Mouse (Mus musculus): ENCODE results near the gene Phf2. TPM values are rescaled to one million over a fixed set of nuclear protein-coding genes. Genes with fewer than 3 reads are reported as not detected.

Gene Phf2
- total RNA-seq, 2 experiments from 2014 or later: 15.9 to 28.5 TPM

GRCm38 (mm10) chr13:48861913-48862312 lies 9.0 kb downstream of the Phf2 start:
- ATAC-seq (replicated peaks; ENCODE audit: low FRiP score, poor library complexity, severe bottlenecking): no peak

GRCm38 (mm10) chr13:48858779-48859178 lies 12.1 kb downstream of the Phf2 start:
- no peak for ATAC-seq (replicated peaks; ENCODE audit: low FRiP score, poor library complexity, severe bottlenecking)

GRCm38 (mm10) chr13:48858054-48858453 lies 12.9 kb downstream of the Phf2 start:
- ATAC-seq (replicated peaks; ENCODE audit: low FRiP score, poor library complexity, severe bottlenecking): no peak

- no peak for ATAC-seq (replicated peaks; ENCODE audit: low FRiP score, poor library complexity, severe bottlenecking)
Observed at GRCm38 (mm10) chr13:48857246-48857932, 13.5 kb downstream of the Phf2 start.

- ATAC-seq (replicated peaks; ENCODE audit: low FRiP score, poor library complexity, severe bottlenecking): no peak
Observed at GRCm38 (mm10) chr13:48853947-48854346, 17.0 kb downstream of the Phf2 start.

- ATAC-seq (replicated peaks; ENCODE audit: low FRiP score, poor library complexity, severe bottlenecking): no peak
Observed at GRCm38 (mm10) chr13:48853475-48853874, 17.4 kb downstream of the Phf2 start.

GRCm38 (mm10) chr13:48852859-48853258 lies 18.1 kb downstream of the Phf2 start:
- ATAC-seq (replicated peaks; ENCODE audit: low FRiP score, poor library complexity, severe bottlenecking): no peak

GRCm38 (mm10) chr13:48851719-48852118 lies 19.2 kb downstream of the Phf2 start:
- ATAC-seq (replicated peaks; ENCODE audit: low FRiP score, poor library complexity, severe bottlenecking): no peak

GRCm38 (mm10) chr13:48850771-48851170 lies 20.1 kb downstream of the Phf2 start:
- ATAC-seq (replicated peaks; ENCODE audit: low FRiP score, poor library complexity, severe bottlenecking): no peak

- no peak for ATAC-seq (replicated peaks; ENCODE audit: low FRiP score, poor library complexity, severe bottlenecking)
Observed at GRCm38 (mm10) chr13:48850326-48850725, 20.6 kb downstream of the Phf2 start.

GRCm38 (mm10) chr13:48849155-48849554 lies 21.8 kb downstream of the Phf2 start:
- ATAC-seq (replicated peaks; ENCODE audit: low FRiP score, poor library complexity, severe bottlenecking): no peak

GRCm38 (mm10) chr13:48845308-48845707 lies 25.6 kb downstream of the Phf2 start:
- ATAC-seq (replicated peaks; ENCODE audit: low FRiP score, poor library complexity, severe bottlenecking): no peak

GRCm38 (mm10) chr13:48843530-48843929 lies 27.4 kb downstream of the Phf2 start:
- no peak for ATAC-seq (replicated peaks; ENCODE audit: low FRiP score, poor library complexity, severe bottlenecking)

- ATAC-seq (replicated peaks; ENCODE audit: low FRiP score, poor library complexity, severe bottlenecking): no peak
Observed at GRCm38 (mm10) chr13:48841905-48842592, 28.9 kb downstream of the Phf2 start.

- no peak for ATAC-seq (replicated peaks; ENCODE audit: low FRiP score, poor library complexity, severe bottlenecking)
Observed at GRCm38 (mm10) chr13:48838284-48838683, 32.6 kb downstream of the Phf2 start.

GRCm38 (mm10) chr13:48837537-48837936 lies 33.4 kb downstream of the Phf2 start:
- ATAC-seq (replicated peaks; ENCODE audit: low FRiP score, poor library complexity, severe bottlenecking): no peak

- no peak for ATAC-seq (replicated peaks; ENCODE audit: low FRiP score, poor library complexity, severe bottlenecking)
Observed at GRCm38 (mm10) chr13:48830528-48831250, 40.2 kb downstream of the Phf2 start.

GRCm38 (mm10) chr13:48829780-48830179 lies 41.1 kb downstream of the Phf2 start:
- ATAC-seq (replicated peaks; ENCODE audit: low FRiP score, poor library complexity, severe bottlenecking): no peak

- ATAC-seq (replicated peaks; ENCODE audit: low FRiP score, poor library complexity, severe bottlenecking): no peak
Observed at GRCm38 (mm10) chr13:48822871-48823270, 48.0 kb downstream of the Phf2 start.

GRCm38 (mm10) chr13:48822288-48822687 lies 48.6 kb downstream of the Phf2 start:
- no peak for ATAC-seq (replicated peaks; ENCODE audit: low FRiP score, poor library complexity, severe bottlenecking)

- ATAC-seq (replicated peaks; ENCODE audit: low FRiP score, poor library complexity, severe bottlenecking): no peak
Observed at GRCm38 (mm10) chr13:48819131-48819530, 51.8 kb downstream of the Phf2 start.
